Mouse (Mus musculus): ENCODE measurements at regions not wholly inside any gene's neighbourhood (a gene's known extent, or its start where the extent isn't known, plus 50 kb on each side); places are given as distances from the start of the nearest gene placed in this dataset.

GRCm38 (mm10) chr4:105692380-105692779 is 97.3 kb upstream of the Gm12728 start:
- no peak for TF ChIP-seq POLR2A (IDR thresholded peaks at IDR 0.05; ENCODE audit: control insufficient read depth, low read depth, low read length)
- H3K27ac ChIP-seq (ENCODE audit: control insufficient read depth, insufficient read depth, low read depth, low read length) = no peak overlapping the region

DNA sequence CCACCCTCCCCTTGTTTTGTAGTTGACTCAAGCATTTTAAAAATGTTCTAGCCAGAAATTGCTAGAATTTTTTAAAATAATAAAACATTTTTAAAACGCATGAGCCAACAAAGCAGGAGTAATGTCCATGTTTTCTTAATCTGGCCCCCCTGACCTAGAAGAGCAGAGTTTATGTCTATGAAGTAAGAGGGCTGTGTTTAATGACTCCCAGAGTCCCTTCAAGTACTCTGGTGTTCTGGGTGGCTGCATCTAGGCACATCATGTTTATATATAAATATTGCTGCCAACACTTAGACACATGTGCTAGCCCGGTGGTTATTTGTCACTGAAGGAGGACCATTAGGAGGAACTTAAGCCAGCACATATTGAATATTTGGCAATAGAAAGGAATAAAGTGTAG is 93.8 kb upstream of the Gm12728 start:
- Histone ChIP-seq H3K4me1 (ENCODE audit: control insufficient read depth, insufficient read depth, low read length) (no peaks in the 10 kb centered on the region), H3K36me3 (ENCODE audit: control insufficient read depth, insufficient read depth, low read length) (no peaks in the 10 kb centered on the region), H3K27ac (ENCODE audit: control insufficient read depth, insufficient read depth, low read depth, low read length) (no peak overlapping the region), H3K4me3 (ENCODE audit: control insufficient read depth, low read depth, low read length) (no peak overlapping the region), H3K27me3 (ENCODE audit: control insufficient read depth, insufficient read depth, low read length) (no peaks in the 10 kb centered on the region)
- TF ChIP-seq CTCF (IDR thresholded peaks at IDR 0.05; ENCODE audit: control insufficient read depth, insufficient read depth, insufficient replicate concordance, low read depth, low read length) = no peak
- no peak for TF ChIP-seq POLR2A (IDR thresholded peaks at IDR 0.05; ENCODE audit: control insufficient read depth, low read depth, low read length)

More at GRCm38 (mm10) chr4:105692380-105692779, 97.3 kb upstream of the Gm12728 start:
- no peaks in the 10 kb centered on the region for H3K4me1 ChIP-seq (ENCODE audit: control insufficient read depth, insufficient read depth, low read length)
- H3K27me3 ChIP-seq (ENCODE audit: control insufficient read depth, insufficient read depth, low read length) = no peaks in the 10 kb centered on the region
- H3K4me3 ChIP-seq (ENCODE audit: control insufficient read depth, low read depth, low read length) = no peak overlapping the region
- H3K36me3 ChIP-seq (ENCODE audit: control insufficient read depth, insufficient read depth, low read length) = no peaks in the 10 kb centered on the region

- Histone ChIP-seq H3K4me1 (ENCODE audit: control insufficient read depth, insufficient read depth, low read length) (no peaks in the 10 kb centered on the region), H3K27me3 (ENCODE audit: control insufficient read depth, insufficient read depth, low read length) (no peaks in the 10 kb centered on the region), H3K36me3 (ENCODE audit: control insufficient read depth, insufficient read depth, low read length) (no peaks in the 10 kb centered on the region), H3K4me3 (ENCODE audit: control insufficient read depth, low read depth, low read length) (no peak overlapping the region), H3K27ac (ENCODE audit: control insufficient read depth, insufficient read depth, low read depth, low read length) (no peak overlapping the region)
- TF ChIP-seq POLR2A (IDR thresholded peaks at IDR 0.05; ENCODE audit: control insufficient read depth, low read depth, low read length) (no peak), CTCF (IDR thresholded peaks at IDR 0.05; ENCODE audit: control insufficient read depth, insufficient read depth, insufficient replicate concordance, low read depth, low read length) (no peak)
Measured at GRCm38 (mm10) chr4:105697123-105697522, 92.5 kb upstream of the Gm12728 start.

DNA sequence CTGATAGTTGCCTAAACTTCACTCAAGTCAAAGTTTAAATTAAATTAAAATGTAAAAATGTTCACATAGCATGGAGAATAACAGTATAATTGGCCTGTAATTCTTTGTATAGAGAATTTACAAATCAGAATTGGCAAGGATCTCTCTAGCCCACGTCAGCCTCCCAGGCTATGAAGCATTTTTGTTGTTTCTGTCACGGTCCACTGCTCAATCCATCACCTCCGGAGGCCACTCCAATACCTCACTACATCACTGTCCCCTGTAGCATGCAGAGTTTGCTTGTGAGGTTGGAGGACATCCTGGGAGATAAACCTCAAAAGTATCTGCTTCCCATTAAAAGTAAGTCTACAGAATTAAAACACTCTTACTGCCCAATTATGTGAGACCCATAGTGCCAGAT is 87.6 kb upstream of the Gm12728 start:
- Histone ChIP-seq H3K27me3 (ENCODE audit: control insufficient read depth, insufficient read depth, low read length) (no peaks in the 10 kb centered on the region), H3K4me1 (ENCODE audit: control insufficient read depth, insufficient read depth, low read length) (no peaks in the 10 kb centered on the region; the same call in 1 of the 2 replicates), H3K27ac (ENCODE audit: control insufficient read depth, insufficient read depth, low read depth, low read length) (no peak overlapping the region), H3K36me3 (ENCODE audit: control insufficient read depth, insufficient read depth, low read length) (no peaks in the 10 kb centered on the region), H3K4me3 (ENCODE audit: control insufficient read depth, low read depth, low read length) (no peak overlapping the region)
- no peak for TF ChIP-seq POLR2A (IDR thresholded peaks at IDR 0.05; ENCODE audit: control insufficient read depth, low read depth, low read length)
- TF ChIP-seq CTCF (IDR thresholded peaks at IDR 0.05; ENCODE audit: control insufficient read depth, insufficient read depth, insufficient replicate concordance, low read depth, low read length) = no peak

GRCm38 (mm10) chr4:105703408-105703807 is 86.3 kb upstream of the Gm12728 start:
- Histone ChIP-seq H3K27me3 (ENCODE audit: control insufficient read depth, insufficient read depth, low read length) (no peaks in the 10 kb centered on the region), H3K4me3 (ENCODE audit: control insufficient read depth, low read depth, low read length) (no peak overlapping the region), H3K4me1 (ENCODE audit: control insufficient read depth, insufficient read depth, low read length) (no peaks in the 10 kb centered on the region; the same call in 1 of the 2 replicates), H3K36me3 (ENCODE audit: control insufficient read depth, insufficient read depth, low read length) (no peaks in the 10 kb centered on the region), H3K27ac (ENCODE audit: control insufficient read depth, insufficient read depth, low read depth, low read length) (no peak overlapping the region)
- no peak for TF ChIP-seq CTCF (IDR thresholded peaks at IDR 0.05; ENCODE audit: control insufficient read depth, insufficient read depth, insufficient replicate concordance, low read depth, low read length)
- TF ChIP-seq POLR2A (IDR thresholded peaks at IDR 0.05; ENCODE audit: control insufficient read depth, low read depth, low read length) = no peak

GRCm38 (mm10) chr4:105704271-105704670 is 85.4 kb upstream of the Gm12728 start:
- Histone ChIP-seq H3K4me1 (ENCODE audit: control insufficient read depth, insufficient read depth, low read length) (no peaks in the 10 kb centered on the region; the same call in 1 of the 2 replicates), H3K4me3 (ENCODE audit: control insufficient read depth, low read depth, low read length) (no peak overlapping the region), H3K27ac (ENCODE audit: control insufficient read depth, insufficient read depth, low read depth, low read length) (no peak overlapping the region), H3K36me3 (ENCODE audit: control insufficient read depth, insufficient read depth, low read length) (no peaks in the 10 kb centered on the region), H3K27me3 (ENCODE audit: control insufficient read depth, insufficient read depth, low read length) (no peaks in the 10 kb centered on the region)
- no peak for TF ChIP-seq POLR2A (IDR thresholded peaks at IDR 0.05; ENCODE audit: control insufficient read depth, low read depth, low read length)
- TF ChIP-seq CTCF (IDR thresholded peaks at IDR 0.05; ENCODE audit: control insufficient read depth, insufficient read depth, insufficient replicate concordance, low read depth, low read length) = no peak

DNA sequence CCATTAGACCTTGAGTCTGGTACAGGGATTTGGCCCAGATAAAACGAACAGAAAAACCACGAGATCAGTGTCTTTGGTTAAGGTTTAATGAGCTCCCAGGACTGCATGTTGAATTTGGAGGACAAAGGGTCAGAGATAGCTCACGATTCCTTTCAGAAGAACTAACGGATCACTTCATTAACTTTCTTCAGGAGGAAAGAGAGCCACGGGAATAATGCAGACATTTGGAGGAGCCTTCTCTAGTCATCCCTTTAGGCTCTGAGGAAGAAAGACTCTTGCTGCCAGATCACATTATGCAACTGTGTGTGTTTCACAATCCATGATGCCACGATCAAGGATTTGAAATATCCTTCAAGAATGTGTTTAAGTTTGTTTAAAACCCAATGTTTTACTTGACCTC is 83.7 kb upstream of the Gm12728 start:
- Histone ChIP-seq H3K36me3 (ENCODE audit: control insufficient read depth, insufficient read depth, low read length) (no peaks in the 10 kb centered on the region), H3K4me3 (ENCODE audit: control insufficient read depth, low read depth, low read length) (no peak overlapping the region), H3K27me3 (ENCODE audit: control insufficient read depth, insufficient read depth, low read length) (no peaks in the 10 kb centered on the region), H3K27ac (ENCODE audit: control insufficient read depth, insufficient read depth, low read depth, low read length) (no peak overlapping the region; the same call in 1 of the 2 replicates), H3K4me1 (ENCODE audit: control insufficient read depth, insufficient read depth, low read length) (no peaks in the 10 kb centered on the region; the same call in 1 of the 2 replicates)
- TF ChIP-seq CTCF (IDR thresholded peaks at IDR 0.05; ENCODE audit: control insufficient read depth, insufficient read depth, insufficient replicate concordance, low read depth, low read length) (no peak), POLR2A (IDR thresholded peaks at IDR 0.05; ENCODE audit: control insufficient read depth, low read depth, low read length) (no peak)

All from testis, adult 2 months (tissue).